Mouse (Mus musculus) heart, adult 8-10 months (tissue): ENCODE data around the gene Pus7. TPM values are rescaled to one million over a fixed set of nuclear protein-coding genes. Genes with fewer than 3 reads are reported as not detected.
"Not testable (repeated sequence)": the region's sequence is repeated elsewhere in the genome, so short reads cannot be mapped to it uniquely, and the experiment has no call there.

Source experiments
- DNase-seq: peaks from one replicate; pipeline ENCODE4 v3.0.0; 2022; ENCODE audit warnings: low spot score
- total RNA-seq, 4 experiments: library from RNA; stranded (reverse); gene quantifications; 2 replicates each; pipeline ENCODE4 v1.2.4; 2022

The Pus7 gene
- total RNA-seq, 4 experiments from 2014 or later: 8.6 to 9.7 (median 9.1) TPM

GRCm38 (mm10) chr5:23756368-23756767 lies 27.1 kb downstream of the Pus7 start:
- no peak for DNase-seq

- DNase-seq: no peak
Observed at GRCm38 (mm10) chr5:23755591-23755990, 27.9 kb downstream of the Pus7 start.

- DNase-seq: no peak
Observed at GRCm38 (mm10) chr5:23749882-23750281, 33.6 kb downstream of the Pus7 start.

- no peak for DNase-seq
Observed at GRCm38 (mm10) chr5:23743261-23743660, 40.2 kb downstream of the Pus7 start.

GRCm38 (mm10) chr5:23737111-23737510 lies 46.4 kb downstream of the Pus7 start:
- DNase-seq: no peak

- DNase-seq: no peak
Observed at GRCm38 (mm10) chr5:23736366-23736765, 47.1 kb downstream of the Pus7 start.

- no peak for DNase-seq
Observed at GRCm38 (mm10) chr5:23721956-23722355, 61.6 kb downstream of the Pus7 start.

- no peak for DNase-seq
Observed at GRCm38 (mm10) chr5:23718881-23719328, 64.6 kb downstream of the Pus7 start.

GRCm38 (mm10) chr5:23718182-23718534 lies 65.4 kb downstream of the Pus7 start:
- DNase-seq: no peak

- DNase-seq: no peak
Observed at GRCm38 (mm10) chr5:23717469-23718181, 65.9 kb downstream of the Pus7 start.

- no peak for DNase-seq
Observed at GRCm38 (mm10) chr5:23713401-23714335, 69.8 kb downstream of the Pus7 start.

GRCm38 (mm10) chr5:23712130-23713001 lies 71.1 kb downstream of the Pus7 start:
- DNase-seq: peak; percentile 78

GRCm38 (mm10) chr5:23711671-23712129 lies 71.8 kb downstream of the Pus7 start:
- DNase-seq: peak; percentile 13

- DNase-seq: no peak
Observed at GRCm38 (mm10) chr5:23711244-23711643, 72.3 kb downstream of the Pus7 start.

- DNase-seq: no peak
Observed at GRCm38 (mm10) chr5:23709661-23710060, 73.8 kb downstream of the Pus7 start.

- DNase-seq: not testable (repeated sequence)
Observed at GRCm38 (mm10) chr5:23706601-23707597, 76.6 kb downstream of the Pus7 start.

- no peak for DNase-seq
Observed at GRCm38 (mm10) chr5:23697457-23697856, 86.1 kb downstream of the Pus7 start.
